Mouse (Mus musculus): ENCODE results near the gene Arl2.
A peak's percentile ranks its signal among the peaks of the same experiment; 100 is the strongest.

Gene Arl2

DNA sequence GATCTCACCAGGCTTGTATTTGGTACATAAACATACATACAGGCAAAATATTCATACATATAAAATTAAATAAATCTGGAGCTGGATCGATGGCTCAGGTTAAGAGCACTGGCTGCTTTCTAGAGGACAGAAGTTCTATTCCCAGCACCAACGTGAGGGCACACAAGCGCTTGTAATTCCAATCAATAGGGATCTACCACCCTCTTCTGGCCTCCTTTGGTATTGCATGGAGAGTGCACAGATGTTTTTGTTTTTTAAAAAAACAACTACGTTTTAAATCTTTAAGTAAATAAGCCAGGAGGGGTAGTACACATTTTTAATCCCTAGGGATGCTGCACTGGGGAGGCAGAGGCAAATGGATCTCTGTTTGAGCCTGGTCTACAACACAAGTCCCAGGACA lies 15.1 kb downstream of the Arl2 start:
- peak; percentile 74 for DNase-seq

DNA sequence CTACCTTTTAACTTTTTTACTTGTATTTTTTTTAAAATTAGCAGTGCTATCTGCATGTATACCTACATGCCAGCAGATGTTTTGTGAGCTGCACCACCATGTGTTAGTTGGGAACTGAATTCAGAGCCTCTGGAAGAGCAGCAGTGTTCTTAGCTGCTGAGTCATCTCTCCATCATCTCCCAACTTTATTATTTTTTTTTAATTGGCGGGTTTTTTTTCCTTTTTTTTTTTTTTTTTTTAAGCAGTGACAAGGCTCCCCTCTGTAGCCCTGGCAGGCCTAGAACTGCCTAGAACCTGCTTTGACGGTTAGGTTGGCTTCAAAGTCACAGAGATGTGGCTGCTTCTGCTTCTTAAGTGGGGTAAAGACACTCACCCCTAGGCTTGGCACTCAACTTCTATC lies 16.4 kb downstream of the Arl2 start:
- DNase-seq = no peak

DNA sequence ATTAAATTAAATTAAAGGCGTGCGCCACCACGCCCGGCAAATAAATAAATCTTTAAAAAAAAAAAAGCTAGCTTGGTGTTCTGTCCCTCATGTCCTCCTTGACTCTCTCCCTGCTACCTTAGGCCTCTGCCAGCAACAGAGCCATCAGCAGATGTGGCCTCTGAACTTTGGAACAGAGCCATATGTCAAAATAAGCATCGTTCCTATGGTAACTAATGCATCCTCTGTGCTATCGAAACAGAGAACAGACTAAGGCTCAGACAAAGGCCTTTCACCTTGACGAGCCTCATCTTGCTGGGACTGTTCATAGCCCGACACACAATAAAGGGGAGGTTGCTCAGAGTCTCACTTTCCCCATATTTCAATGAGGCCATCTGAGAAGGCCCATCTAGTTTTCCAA lies 18.0 kb downstream of the Arl2 start:
- no peak for DNase-seq

DNA sequence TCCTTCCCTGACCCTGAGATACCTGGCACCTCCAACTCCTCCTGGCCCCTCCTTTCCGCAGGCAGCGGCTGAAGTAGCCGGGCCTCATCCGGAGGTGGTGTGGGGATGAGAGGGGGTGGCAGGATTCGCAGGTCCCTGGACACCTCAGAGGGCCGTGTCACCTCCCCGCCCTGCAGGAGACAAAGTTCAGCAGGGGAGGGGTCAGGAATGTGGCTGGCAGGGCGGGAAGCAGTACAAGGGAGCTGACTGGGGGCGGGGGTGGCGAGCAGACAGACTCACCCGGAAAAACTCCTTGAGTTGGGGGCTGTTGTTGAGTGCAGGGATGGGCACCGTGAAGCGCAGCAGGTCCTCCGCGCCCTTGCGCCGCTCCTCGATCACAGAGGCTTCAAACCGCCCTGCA lies 19.6 kb downstream of the Arl2 start:
- no peak for DNase-seq

DNA sequence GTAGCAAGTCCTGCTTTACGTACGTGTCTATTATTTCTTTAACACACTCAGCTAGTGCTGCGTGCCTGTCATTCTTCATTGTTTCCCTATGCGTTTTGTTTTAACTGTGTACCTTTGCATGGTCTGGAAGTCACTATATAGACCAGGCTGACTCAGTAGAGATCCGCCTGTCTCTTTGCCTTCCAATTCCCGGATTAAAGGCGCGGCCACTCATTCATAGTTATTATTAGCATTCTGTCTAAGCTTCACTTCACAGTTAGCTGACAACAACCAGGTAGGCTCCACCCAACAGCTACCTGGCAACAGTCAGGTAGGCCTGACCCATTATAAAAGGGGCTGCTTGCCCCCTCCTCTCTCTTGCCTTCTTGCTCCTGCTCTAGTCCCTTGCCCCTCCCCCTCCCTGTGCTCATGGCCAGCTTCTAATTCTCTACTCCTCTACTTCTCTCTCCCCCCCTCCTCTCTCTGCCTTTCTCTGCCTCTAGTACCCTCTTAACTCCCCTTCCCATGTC lies 22.6 kb downstream of the Arl2 start:
- DNase-seq = no peak

DNA sequence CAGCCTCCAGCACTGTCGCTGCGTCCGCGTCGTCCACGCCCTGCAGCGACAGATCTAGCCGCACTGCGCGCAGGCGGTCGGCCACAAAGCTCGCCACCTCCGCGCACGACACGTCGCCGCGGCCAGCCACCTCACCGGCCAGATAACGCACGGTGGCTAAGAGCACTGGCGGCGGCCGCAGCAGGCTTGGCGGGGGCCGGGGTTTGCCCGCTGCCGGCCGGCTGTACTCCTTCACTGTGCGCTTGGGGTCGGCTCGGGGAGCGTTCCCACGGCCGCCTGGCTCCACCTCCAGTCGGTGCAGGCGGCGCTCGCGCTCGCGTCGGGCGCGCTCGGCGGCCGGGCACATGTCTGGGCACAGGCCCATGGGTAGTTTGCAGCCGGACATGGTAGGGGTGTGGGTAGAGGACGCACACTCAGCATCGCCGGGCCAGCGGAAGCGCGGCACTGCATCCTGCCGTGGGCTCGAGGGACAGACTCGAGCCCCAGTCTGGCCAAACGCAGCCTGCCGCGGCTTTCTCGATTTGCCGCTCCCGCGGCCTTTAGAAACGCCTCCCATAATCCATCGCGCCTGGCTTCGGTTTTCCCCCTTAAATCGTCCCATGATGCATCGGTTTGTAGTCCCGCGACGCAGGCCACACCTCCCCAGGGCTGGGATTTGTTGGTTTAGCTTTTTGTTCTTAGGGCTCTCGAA lies 23.2 kb downstream of the Arl2 start, which contains the start of gene Sac3d1:
Sac3d1 (minus strand) TSS at position 665 of the 691 bp plus-strand sequence.
- DNase-seq = peak; percentile 86

DNA sequence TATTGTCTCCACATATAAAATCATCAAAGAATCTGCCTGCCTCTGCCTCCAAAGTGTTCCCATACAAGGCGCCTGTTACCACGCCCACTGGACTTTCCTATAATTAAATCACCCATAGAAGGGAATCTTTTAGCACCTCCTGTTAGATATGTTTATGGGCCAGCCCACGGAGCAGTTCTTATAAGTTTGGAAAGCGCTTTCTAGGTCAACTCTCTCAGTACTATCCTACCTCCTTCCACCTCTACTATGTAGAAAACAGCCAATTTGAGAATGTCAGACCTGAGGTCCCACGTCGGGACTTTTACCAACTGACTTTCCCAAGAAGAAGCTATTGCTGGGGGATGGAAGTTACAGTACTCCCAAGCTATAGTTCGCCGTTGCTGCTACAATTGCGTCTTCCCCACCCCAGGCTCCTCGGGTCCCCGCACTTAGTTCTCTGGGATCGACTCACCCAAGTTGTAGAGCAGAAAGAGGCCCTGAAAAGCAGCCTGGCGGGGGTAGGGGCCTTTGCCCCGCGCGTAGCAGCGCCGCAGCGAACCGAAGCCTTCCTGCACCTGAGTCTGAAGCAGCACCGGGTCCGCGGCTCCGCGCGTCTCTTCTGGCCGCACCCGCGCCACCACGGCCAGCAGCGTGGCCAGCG lies 23.9 kb downstream of the Arl2 start:
- DNase-seq = no peak

DNA sequence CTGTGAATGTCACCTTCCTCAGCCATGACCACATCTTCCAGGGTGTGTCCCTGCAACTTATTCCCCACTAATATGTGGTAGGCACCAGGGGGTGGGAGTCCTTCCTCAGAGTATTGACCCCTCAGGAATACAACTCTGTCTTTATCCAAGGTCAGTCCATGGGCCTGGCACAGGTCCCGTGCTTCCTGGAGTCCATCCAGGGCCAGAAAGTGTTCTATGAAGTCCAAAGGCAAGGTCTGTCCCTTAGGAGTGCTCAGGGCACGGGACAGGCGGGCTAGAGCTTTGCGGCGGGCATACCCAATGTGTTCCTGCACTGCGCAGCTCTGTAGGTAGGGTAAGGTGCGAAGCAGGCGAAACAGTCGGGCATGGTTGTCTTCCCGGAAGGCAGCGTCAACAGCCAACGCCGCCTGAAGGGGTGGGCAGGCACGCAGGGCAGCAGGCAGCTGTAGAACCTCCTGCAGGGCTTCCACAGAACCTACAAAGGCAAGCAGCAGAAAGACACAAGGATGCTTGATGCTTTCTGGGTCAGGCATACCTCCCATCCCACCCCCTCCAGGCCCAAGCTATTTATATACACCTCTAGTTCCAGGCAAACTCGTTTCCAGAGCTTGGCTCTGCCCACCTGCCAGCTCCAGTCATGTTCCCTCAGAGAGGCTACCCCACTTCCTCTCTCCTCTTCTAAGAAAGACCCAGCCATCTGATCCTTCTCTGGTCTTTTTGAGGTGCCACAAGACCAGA lies 25.1 kb downstream of the Arl2 start:
- no peak for DNase-seq

DNA sequence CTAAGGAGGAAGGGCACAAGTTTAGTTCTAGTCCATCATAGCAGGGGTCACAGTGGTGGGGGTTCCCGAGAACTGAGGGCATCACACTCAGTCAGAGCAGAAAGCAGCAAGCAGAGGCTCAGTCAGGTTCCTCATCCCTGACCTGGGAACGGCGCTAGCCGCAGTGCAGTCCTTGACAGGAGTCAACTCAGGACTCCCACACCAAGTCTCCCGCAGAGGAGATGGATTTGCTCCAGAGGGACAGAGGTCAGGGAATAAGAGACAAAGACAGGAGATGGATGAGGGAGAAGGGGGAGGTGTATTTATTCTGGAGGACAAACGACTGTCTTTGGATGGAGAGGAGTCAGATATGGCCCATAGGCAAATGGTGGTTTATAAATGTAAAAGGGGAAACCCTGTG lies 28.2 kb downstream of the Arl2 start:
- no peak for DNase-seq

DNA sequence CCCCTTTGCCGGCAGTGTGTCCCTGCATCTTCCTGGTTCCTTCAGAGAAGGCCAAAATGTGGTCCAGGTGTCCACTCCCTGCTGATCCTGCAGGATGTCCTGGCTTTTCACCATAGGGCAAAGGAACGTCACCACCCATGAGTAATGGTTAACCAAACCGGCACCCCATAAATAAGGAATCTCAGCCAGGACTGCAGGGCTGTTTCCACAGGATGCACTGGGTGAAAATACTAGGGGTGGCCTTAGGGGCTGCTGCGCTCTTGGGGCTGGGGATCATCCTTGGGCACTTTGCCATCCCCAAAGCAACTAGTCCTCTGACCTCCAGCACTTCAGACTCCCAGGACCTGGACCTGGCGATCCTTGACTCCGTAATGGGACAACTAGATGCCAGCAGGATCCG lies 35.8 kb downstream of the Arl2 start, which contains the start of gene Naaladl1:
Naaladl1 (plus strand) TSS at position 197 of the 400 bp plus-strand sequence.
- no peak for DNase-seq

DNA sequence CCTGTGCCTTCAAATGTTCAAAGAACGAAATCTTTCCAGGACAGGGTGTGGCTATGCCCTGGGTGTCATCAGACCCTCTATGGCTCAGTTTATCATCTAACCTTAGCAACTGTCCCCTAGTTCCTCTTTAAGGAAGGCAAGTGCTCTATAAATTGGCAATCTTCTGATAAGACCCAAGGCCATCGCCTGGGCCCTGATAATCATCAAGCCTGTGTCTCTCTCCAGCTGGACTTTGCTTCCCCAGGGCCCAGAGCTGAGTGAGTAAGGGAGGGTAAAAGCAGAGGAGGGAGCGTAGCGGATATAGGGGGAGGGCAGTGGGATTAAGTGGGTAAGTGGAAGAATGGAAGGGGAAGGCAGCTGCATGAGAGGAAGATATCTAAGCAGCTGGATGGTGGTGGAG lies 36.9 kb downstream of the Arl2 start:
- DNase-seq = no peak

DNA sequence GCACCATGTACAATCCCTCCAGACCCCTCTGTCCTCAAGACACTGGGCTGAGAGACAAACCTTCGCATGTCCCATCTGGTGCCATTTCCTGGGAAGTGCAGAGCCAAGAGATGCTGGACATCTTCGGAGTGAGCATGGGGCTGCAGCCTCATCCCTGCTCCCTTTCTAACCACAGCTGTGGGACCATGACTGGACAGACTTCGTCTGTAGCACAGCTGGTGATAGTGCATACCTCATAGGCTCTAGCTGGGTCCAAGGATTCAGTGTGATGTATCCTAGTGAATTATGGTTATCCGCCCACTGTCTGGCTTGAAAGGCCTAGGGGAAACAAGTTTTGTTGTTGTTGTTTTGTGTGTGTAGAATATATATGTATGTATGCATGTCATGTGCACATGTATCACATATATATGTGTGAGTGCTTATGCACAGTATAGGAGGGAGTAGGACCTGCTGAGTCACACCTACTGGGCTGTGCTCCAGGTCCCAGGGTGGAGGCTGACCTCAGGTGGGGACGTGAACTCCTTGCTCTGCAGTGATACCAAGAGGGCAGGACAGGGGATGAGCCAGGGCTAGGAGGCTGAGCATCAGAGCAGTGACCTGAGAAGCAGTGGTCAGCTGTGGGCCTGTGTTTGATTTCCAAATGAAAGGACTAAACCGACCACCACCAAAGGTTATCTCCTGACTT lies 39.0 kb downstream of the Arl2 start:
- DNase-seq = no peak

DNA sequence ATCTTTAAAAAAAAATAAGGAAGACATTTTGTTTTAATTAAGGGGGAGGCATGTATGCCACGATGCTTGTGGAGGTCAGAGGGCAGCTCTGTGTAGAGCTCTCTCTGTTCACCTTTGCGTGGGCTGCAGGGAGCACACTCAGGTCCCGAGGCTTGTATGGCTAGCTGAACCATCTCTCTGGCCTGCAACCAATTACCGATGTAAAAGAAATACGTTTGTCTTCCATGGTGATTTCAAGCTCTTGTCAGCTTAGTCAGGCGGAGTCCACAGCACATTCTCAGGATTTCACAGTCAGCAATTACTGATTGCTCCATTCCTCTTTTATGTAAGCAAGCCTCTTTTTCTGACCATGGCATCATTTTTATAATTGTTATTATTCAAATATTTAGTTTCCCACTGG lies 40.2 kb downstream of the Arl2 start:
- DNase-seq = no peak

DNA sequence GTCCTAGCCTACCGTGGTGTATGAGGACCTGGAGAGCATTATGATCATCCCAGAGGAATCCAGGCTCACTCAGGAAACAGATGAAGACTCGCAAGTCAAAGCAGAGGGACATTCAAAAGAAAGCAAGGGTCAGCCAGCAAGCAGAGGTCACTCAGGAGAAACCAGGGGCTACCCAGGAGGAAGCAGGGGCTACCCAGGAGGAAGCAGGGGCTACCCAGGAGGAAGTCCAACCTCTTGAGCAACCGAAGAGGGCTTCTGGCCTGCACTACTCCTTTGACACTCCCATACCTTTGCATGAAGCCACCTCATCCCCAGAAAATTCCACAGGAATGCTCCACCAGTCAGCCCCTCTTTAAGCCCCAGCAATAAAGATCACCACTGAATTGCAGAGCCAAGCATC lies 43.5 kb downstream of the Arl2 start:
- no peak for DNase-seq

DNA sequence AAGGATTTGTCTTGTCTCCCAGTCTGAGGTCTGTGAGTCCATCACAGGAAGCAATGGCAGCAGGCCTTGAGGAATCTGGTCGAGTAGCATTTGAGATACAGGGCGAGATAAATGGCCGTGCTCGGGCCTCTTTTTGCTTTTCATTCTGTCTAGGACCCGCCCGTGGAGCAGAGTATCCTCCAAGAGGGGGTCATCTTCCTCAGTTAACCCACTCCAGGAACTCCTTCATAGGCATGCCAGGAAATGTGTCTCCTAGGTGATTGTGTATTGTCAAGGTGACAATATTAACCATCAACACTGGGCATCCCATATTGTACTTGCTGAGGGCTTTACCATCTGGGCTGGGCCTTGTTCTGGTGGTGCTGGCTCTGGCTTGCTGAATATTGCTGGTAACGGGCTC lies 47.2 kb downstream of the Arl2 start, which contains the start of gene AC131692.1:
AC131692.1 (plus strand) TSS at position 301 of the 400 bp plus-strand sequence.
- no peak for DNase-seq

DNA sequence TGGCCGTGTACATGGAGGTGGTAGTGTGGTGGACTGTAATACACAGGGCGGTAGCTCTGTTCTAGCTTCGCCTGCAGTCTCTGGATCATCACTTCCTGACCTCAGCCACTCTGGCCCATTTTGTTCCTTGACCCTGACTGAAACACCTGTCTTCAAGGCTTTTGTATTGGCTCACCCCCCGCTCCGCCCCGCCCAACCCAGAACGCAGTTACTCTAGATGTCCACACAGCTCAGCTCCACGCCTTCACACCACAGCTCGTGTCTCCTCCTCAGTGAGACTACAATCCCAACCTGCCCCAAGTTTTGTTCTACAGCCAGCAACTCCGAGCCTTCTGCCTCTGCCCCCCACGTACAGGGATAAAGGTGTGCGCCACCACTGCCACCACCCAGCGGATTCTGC lies 52.5 kb downstream of the Arl2 start:
- no peak for DNase-seq

DNA sequence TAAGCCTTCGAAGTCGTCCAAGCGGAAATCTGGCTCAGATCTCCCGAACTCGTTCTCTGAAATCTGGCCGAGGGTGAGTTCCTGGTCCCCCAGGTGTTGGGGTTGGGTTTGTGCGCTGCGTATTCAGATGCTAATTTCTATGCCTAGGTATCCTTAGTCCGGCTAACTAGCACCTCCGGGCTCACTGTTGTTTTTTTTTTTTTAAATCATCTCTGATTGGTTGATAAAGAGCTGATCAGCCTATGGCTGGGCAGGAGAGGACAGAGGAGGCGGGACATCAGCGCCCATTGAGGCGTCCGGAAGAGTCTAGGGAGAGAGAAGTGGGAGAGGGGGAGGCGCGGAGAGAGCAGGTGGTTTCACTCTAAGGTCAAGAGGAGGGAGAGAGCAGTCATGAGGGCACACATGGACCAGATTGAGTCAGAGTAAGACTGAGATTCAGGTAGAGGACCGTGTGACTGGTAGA lies 55.9 kb downstream of the Arl2 start:
- peak; percentile 48 for DNase-seq

DNA sequence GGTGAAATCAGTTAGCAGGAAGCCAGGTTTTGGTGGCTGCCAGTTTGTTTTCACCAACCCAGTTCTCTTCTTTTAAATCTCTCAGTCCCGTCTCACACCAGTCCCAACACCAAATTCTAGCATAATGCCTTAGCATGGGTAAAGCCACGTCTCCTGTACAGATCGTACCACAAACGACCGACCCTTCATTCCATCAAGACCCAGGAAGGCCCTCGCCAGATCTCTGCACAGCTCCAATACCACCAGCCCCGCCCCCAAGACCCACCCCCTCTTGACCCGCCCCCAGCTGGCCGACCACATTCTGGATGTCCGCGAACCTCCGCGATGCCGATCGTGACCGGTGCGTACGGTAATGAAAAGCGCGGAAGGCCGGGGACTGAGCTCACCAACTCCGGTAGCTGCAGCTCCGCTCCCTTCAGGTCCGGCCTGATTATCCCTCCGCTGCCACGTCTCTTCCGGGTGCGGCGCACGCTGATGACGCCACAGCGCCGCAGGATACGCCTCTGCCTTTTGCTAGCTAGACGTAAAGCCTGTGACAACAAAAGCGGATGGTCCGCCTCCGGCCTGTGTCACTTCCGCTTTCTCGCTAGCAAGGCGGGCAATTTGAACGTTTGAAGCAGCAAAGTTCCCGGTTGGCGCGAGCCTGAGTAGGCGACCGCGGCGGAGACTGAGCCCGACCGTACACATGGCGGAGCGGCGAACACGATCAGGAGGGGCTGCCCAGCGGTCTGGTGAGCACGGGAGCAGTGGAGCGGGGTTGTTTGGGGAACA lies 56.7 kb downstream of the Arl2 start, which contains the start of the genes Zfpl1 and Cdca5:
Zfpl1 (minus strand) TSS at position 479 of the 771 bp plus-strand sequence.
Cdca5 (plus strand) TSS at position 506 of the 771 bp plus-strand sequence.
- DNase-seq = peak; percentile 95

Data from lung, postnatal 14 days (tissue).